Mouse (Mus musculus) intestine, embryonic 16.5 days (tissue): ENCODE measurements around the gene Vrk2. TPM values are rescaled to one million over a fixed set of nuclear protein-coding genes. Genes with fewer than 3 reads are reported as not detected.

Experiments used
- ATAC-seq: fragments of 200-750 bp; cut with Nextera tagmentation; 2 replicates; pipeline ENCODE4 v1.8.0; 2017; ENCODE audit warnings: moderate TSS enrichment, moderate library complexity
- H3K27ac ChIP-seq: fragments of 300-500 bp; sonication (generic); 2 replicates; pipeline ENCODE4 v1.5.1; 2014; ENCODE audit warnings: mild to moderate bottlenecking, low read length
- H3K27me3 ChIP-seq: fragments of 300-500 bp; sonication (generic); replicated peaks from 2 replicates; pipeline ENCODE4 v1.6.1; 2014; ENCODE audit warnings: low read length, control low read depth, mixed read lengths; ENCODE audit not compliant: control insufficient read depth, insufficient read depth
- H3K36me3 ChIP-seq: fragments of 300-500 bp; sonication (generic); 2 replicates; pipeline ENCODE4 v1.6.1; 2014; ENCODE audit warnings: low read length, control low read depth; ENCODE audit not compliant: control insufficient read depth, insufficient read depth
- H3K4me1 ChIP-seq: fragments of 300-500 bp; sonication (generic); 2 replicates; pipeline ENCODE4 v1.6.1; 2014; ENCODE audit warnings: low read length, control low read depth, mixed read lengths; ENCODE audit not compliant: control insufficient read depth, insufficient read depth
- H3K4me2 ChIP-seq: fragments of 300-500 bp; sonication (generic); 2 replicates; pipeline ENCODE4 v1.6.1; 2014; ENCODE audit warnings: low read depth, low read length, control low read depth
- H3K4me3 ChIP-seq: fragments of 300-500 bp; sonication (generic); 2 replicates; pipeline ENCODE4 v1.5.1; 2014; ENCODE audit warnings: mild to moderate bottlenecking, low read length
- H3K9ac ChIP-seq: fragments of 300-500 bp; sonication (generic); 2 replicates; pipeline ENCODE4 v1.6.1; 2014; ENCODE audit warnings: low read depth, low read length
- H3K9me3 ChIP-seq: fragments of 300-500 bp; sonication (generic); 2 replicates; pipeline ENCODE4 v1.6.1; 2016; ENCODE audit warnings: low read length, control low read depth; ENCODE audit not compliant: control insufficient read depth
- WGBS: fragments of 180-500 bp; shearing (Covaris S2); extraction: QIAGEN DNeasy Blood & Tissue Kit; methylation state at CpG from one replicate; pipeline ENCODE4 v1.1.7; 2014; 5-methylcytosine and 5-hydroxymethylcytosine counted together
- polyA plus RNA-seq: library from polyadenylated mRNA; unstranded; fragments of >200 nt; fragmentation: Nextera tagmentation; extraction: Ambion mirVana; gene quantifications from 2 replicates; pipeline ENCODE4 v1.2.1, GENCODE M21; 2015

Vrk2 gene
- polyA plus RNA-seq, 1 experiment from 2014 or later: 22.1 TPM

- no peak overlapping the region for H3K9ac ChIP-seq
- H3K36me3 ChIP-seq: no peaks in the 10 kb centered on the region
- WGBS: 90% methylated on average over 2 of the region's 2 CpGs
- H3K4me3 ChIP-seq: no peak overlapping the region
- H3K4me2 ChIP-seq: no peak overlapping the region
- no peaks in the 10 kb centered on the region for H3K4me1 ChIP-seq
- no peaks in the 10 kb centered on the region for H3K27me3 ChIP-seq
- H3K27ac ChIP-seq: no peak overlapping the region
- no peaks in the 10 kb centered on the region for H3K9me3 ChIP-seq
- ATAC-seq: no peak
Measured at GRCm38 (mm10) chr11:26601571-26602175, 7.9 kb upstream of the Vrk2 start.

- no peaks in the 10 kb centered on the region for H3K36me3 ChIP-seq
- no peak overlapping the region for H3K9ac ChIP-seq
- WGBS: 77% methylated on average over 4 of the region's 4 CpGs
- no peak overlapping the region for H3K4me3 ChIP-seq
- H3K4me2 ChIP-seq: no peak overlapping the region
- no peaks in the 10 kb centered on the region for H3K4me1 ChIP-seq
- no peaks in the 10 kb centered on the region for H3K9me3 ChIP-seq
- ATAC-seq: no peak
- no peaks in the 10 kb centered on the region for H3K27me3 ChIP-seq
- H3K27ac ChIP-seq: no peak overlapping the region
Measured at GRCm38 (mm10) chr11:26600692-26601091, 6.9 kb upstream of the Vrk2 start.

GRCm38 (mm10) chr11:26598876-26599275 lies 5.1 kb upstream of the Vrk2 start:
- Histone ChIP-seq H3K36me3 (no peaks in the 10 kb centered on the region), H3K27ac (no peak overlapping the region), H3K9me3 (no peaks in the 10 kb centered on the region), H3K4me1 (no peaks in the 10 kb centered on the region), H3K4me3 (no peak overlapping the region), H3K9ac (no peak overlapping the region), H3K4me2 (no peak overlapping the region), H3K27me3 (no peaks in the 10 kb centered on the region)
- WGBS: 46% methylated on average over 1 of the region's 1 CpGs
- no peak for ATAC-seq

GRCm38 (mm10) chr11:26597761-26598160 lies 4.0 kb upstream of the Vrk2 start:
- H3K4me1 ChIP-seq: no peaks in the 10 kb centered on the region; the same call in 1 of the 2 replicates
- ATAC-seq: no peak
- H3K4me2 ChIP-seq: no peak overlapping the region
- H3K9ac ChIP-seq: no peak overlapping the region
- WGBS: 76% methylated on average over 6 of the region's 6 CpGs
- no peak overlapping the region for H3K27ac ChIP-seq
- H3K9me3 ChIP-seq: no peaks in the 10 kb centered on the region
- no peaks in the 10 kb centered on the region for H3K36me3 ChIP-seq
- no peak overlapping the region for H3K4me3 ChIP-seq
- no peaks in the 10 kb centered on the region for H3K27me3 ChIP-seq

DNA sequence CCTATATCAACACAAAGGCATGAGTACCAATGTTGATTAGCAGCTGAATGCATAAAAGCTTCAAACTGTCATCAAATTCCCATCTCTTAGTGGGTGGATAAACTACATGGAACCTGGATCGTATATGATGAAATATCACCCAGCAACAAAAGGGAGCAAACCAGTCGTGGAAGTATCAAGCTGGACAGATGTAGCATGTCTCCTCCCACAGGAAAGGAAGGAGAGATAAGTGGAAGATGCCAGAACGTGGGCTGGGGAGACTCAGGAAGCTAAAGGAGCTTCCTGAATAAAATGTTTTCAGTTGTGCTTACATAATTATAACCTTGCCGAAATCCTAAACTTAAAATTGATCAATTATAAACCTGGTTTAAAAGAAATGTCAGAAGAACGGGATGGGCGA lies 3.3 kb upstream of the Vrk2 start:
- Histone ChIP-seq H3K9me3 (no peaks in the 10 kb centered on the region), H3K27ac (no peak overlapping the region), H3K36me3 (no peaks in the 10 kb centered on the region), H3K27me3 (no peaks in the 10 kb centered on the region), H3K4me3 (no peak overlapping the region), H3K9ac (no peak overlapping the region), H3K4me2 (no peak overlapping the region), H3K4me1 (peaks cover 6% of the 10 kb centered on the region)
- no peak for ATAC-seq
- WGBS: 61% methylated on average over 6 of the region's 6 CpGs

DNA sequence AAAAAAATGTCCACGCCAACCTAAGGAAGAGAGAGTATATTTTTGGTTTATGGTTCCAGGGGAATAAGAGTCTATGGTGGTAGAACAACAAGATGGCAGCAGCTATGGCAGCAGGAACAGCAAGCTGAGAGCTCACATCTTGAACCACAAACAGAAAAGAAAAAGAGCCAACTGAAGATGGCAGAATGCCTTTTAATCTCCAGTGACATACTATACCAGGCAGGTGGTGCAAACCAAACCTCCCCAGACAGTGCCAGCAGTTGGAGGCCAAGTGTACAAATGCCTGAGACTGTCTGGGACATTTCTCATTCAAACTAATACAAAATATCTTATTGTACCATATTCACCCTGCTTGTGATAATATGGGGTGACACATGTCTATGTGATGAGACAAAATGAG lies 2.4 kb upstream of the Vrk2 start:
- ATAC-seq: no peak
- Histone ChIP-seq H3K4me2 (no peak overlapping the region), H3K27me3 (no peaks in the 10 kb centered on the region), H3K4me1 (peaks cover 6% of the 10 kb centered on the region), H3K36me3 (no peaks in the 10 kb centered on the region), H3K9me3 (no peaks in the 10 kb centered on the region), H3K9ac (no peak overlapping the region), H3K4me3 (no peak overlapping the region), H3K27ac (no peak overlapping the region)
- WGBS: 90% methylated on average over 1 of the region's 1 CpGs

- no peak for ATAC-seq
- Histone ChIP-seq H3K9ac (no peak overlapping the region), H3K4me3 (no peak overlapping the region), H3K36me3 (no peaks in the 10 kb centered on the region), H3K27ac (no peak overlapping the region), H3K27me3 (no peaks in the 10 kb centered on the region), H3K4me1 (peaks cover 6% of the 10 kb centered on the region), H3K9me3 (no peaks in the 10 kb centered on the region), H3K4me2 (no peak overlapping the region)
- 100% methylated on average over 1 of the region's 1 CpGs for WGBS
Measured at GRCm38 (mm10) chr11:26594487-26594886, 688 bp upstream of the Vrk2 start.

DNA sequence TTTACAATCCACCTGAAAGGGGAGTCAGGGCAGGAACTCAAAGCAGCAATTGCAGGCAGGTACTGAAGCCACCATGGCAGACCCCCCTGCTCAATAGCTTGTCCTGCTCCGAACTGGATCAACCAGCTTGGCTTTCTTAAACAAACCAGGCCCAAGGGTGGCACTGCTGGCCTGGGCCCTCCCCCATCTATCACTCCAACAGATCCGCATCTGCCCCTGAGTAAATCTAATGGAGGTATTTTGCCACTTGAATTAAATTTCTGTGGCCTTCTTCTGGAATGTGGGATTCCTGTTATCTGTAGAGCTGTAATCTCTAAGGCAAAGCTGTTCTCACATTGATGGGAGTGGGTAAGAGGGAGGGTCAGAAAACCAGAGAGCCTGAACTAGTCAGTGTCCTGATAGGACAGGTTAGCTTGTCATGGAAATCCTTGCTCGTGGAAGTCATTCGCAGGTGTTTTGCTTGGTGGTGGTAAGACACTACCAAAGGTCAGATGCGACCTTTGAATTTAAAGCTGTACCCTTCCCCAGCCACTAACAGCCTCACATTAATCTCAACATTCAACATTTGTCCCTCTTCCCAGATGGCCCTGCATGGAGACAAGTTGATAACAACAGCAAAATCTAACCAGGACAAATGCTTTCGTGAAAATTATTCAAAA lies 1.3 kb downstream of the Vrk2 start:
- Histone ChIP-seq H3K4me2 (peak overlapping the region; percentile 68), H3K27ac (peak overlapping the region; percentile 85), H3K9ac (peak overlapping the region; percentile 91), H3K36me3 (no peaks in the 10 kb centered on the region), H3K4me3 (peak overlapping the region; percentile 81), H3K27me3 (no peaks in the 10 kb centered on the region), H3K4me1 (peaks cover 6% of the 10 kb centered on the region), H3K9me3 (no peaks in the 10 kb centered on the region)
- WGBS: 26% methylated on average over 6 of the region's 6 CpGs
- no peak for ATAC-seq

DNA sequence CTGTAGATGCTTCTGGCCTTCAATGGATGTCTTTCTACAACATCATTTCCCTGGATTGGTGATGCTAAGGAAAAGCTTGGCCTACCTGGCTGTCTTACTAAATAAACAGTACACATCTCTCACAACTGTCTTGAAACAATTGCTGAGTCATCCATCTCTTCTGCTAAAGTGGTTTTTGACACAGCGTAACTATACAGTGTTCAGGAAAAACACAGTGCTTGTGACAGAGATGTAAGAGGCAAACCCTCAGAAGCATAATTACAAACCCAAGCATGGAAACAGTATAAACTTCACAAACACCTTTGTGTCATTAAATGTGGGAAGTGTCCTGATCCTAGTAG lies 6.6 kb downstream of the Vrk2 start:
- H3K4me2 ChIP-seq: no peak overlapping the region
- H3K4me1 ChIP-seq: peaks cover 4% of the 10 kb centered on the region; the same call in 1 of the 2 replicates
- H3K27me3 ChIP-seq: no peaks in the 10 kb centered on the region
- H3K4me3 ChIP-seq: no peak overlapping the region
- WGBS: 89% methylated on average over 1 of the region's 1 CpGs
- no peak overlapping the region for H3K27ac ChIP-seq
- no peaks in the 10 kb centered on the region for H3K36me3 ChIP-seq
- H3K9me3 ChIP-seq: no peaks in the 10 kb centered on the region
- H3K9ac ChIP-seq: no peak overlapping the region
- ATAC-seq: no peak
